Mouse (Mus musculus) midbrain, embryonic 12.5 days (tissue): Measurements from ENCODE around the gene Cish. TPM values are rescaled to one million over a fixed set of nuclear protein-coding genes. Genes with fewer than 3 reads are reported as not detected.

Experiments
- ATAC-seq: fragments of 200-750 bp; cut with Nextera tagmentation; 2 replicates; pipeline ENCODE4 v1.8.0; 2017; ENCODE audit warnings: low read depth, moderate TSS enrichment, moderate library complexity; ENCODE audit not compliant: low FRiP score
- H3K27ac ChIP-seq: fragments of 300-500 bp; sonication (generic); replicated peaks from 2 replicates; pipeline ENCODE4 v1.5.1; 2016; ENCODE audit warnings: mild to moderate bottlenecking
- H3K27me3 ChIP-seq: fragments of 300-500 bp; sonication (generic); 2 replicates; pipeline ENCODE4 v1.6.1; 2016; ENCODE audit warnings: mild to moderate bottlenecking
- H3K36me3 ChIP-seq: fragments of 300-500 bp; sonication (generic); 2 replicates; pipeline ENCODE4 v1.6.1; 2016
- H3K4me1 ChIP-seq: fragments of 300-500 bp; sonication (generic); 2 replicates; pipeline ENCODE4 v1.6.1; 2016
- H3K4me2 ChIP-seq: fragments of 300-500 bp; sonication (generic); replicated peaks from 2 replicates; pipeline ENCODE4 v1.6.1; 2016; ENCODE audit warnings: mild to moderate bottlenecking, moderate library complexity
- H3K4me3 ChIP-seq: fragments of 300-500 bp; sonication (generic); 2 replicates; pipeline ENCODE4 v1.5.1; 2016; ENCODE audit warnings: mild to moderate bottlenecking
- H3K9ac ChIP-seq: fragments of 300-500 bp; sonication (generic); replicated peaks from 2 replicates; pipeline ENCODE4 v1.6.1; 2016; ENCODE audit warnings: mild to moderate bottlenecking, moderate library complexity
- H3K9me3 ChIP-seq: fragments of 300-500 bp; sonication (generic); 2 replicates; pipeline ENCODE4 v1.6.1; 2016; ENCODE audit warnings: mild to moderate bottlenecking
- WGBS: fragments of 180-500 bp; shearing (Covaris S2); methylation state at CpG from one replicate; pipeline ENCODE4 v1.1.7; 2016; 5-methylcytosine and 5-hydroxymethylcytosine counted together
- polyA plus RNA-seq: library from polyadenylated mRNA; unstranded; fragments of >200 nt; fragmentation: Nextera tagmentation; extraction: Ambion mirVana; gene quantifications from 2 replicates; pipeline ENCODE4 v1.2.1, GENCODE M21; 2016

Cish gene
- polyA plus RNA-seq, 1 experiment from 2014 or later = 6.8 TPM

DNA sequence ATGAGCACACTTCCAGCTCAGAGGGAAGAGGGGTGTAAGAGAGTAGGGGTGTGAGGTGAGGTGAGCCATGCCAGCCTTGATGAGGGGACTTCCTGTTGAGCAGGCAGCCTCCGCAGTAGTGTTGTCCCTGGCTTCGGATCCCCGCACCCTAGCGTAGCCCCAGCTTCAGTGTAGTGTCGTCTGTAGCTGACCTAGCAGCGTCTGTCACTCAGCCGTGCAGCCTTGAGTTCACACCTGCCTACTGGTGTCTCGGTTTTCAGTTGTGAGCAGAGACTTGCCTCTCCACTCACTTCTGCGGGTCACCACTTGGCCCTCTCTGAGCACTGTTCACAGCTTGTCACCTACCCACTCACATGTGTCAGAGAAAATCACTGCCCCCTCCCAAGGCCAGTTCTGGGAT, 13.3 kb downstream of the Cish start:
- no peak overlapping the region for H3K9ac ChIP-seq
- no peak overlapping the region for H3K4me3 ChIP-seq
- no peaks in the 10 kb centered on the region for H3K4me1 ChIP-seq
- 86% methylated on average over 9 of the region's 9 CpGs for WGBS
- H3K36me3 ChIP-seq = no peaks in the 10 kb centered on the region
- no peaks in the 10 kb centered on the region for H3K27me3 ChIP-seq
- H3K4me2 ChIP-seq = no peak overlapping the region
- no peaks in the 10 kb centered on the region for H3K9me3 ChIP-seq
- no peak overlapping the region for H3K27ac ChIP-seq
- no peak for ATAC-seq

DNA sequence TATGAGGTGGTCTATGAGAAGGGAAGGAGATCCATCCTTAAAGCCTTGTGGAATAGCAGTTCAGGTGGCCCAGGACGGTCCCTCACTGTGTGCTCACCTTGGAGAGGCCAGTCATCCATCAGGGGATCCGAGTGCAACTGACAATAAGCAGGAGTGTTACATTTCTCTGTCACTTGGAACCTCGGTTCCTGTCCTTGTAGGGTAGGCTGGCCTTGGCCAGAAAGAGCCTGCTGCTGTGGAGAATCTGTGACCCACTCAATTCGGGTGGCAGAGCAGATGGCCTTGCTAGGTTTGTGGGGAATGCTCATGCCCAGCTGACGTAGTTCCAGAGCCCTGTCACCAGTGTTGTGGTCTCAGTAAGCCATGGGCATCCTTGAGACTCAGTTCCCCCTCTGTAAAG, 13.8 kb downstream of the Cish start:
- no peak overlapping the region for H3K27ac ChIP-seq
- H3K4me1 ChIP-seq = no peaks in the 10 kb centered on the region
- ATAC-seq = no peak
- no peak overlapping the region for H3K9ac ChIP-seq
- H3K27me3 ChIP-seq = no peaks in the 10 kb centered on the region
- H3K9me3 ChIP-seq = no peaks in the 10 kb centered on the region
- no peak overlapping the region for H3K4me2 ChIP-seq
- H3K36me3 ChIP-seq = no peaks in the 10 kb centered on the region
- WGBS = 72% methylated on average over 5 of the region's 5 CpGs
- H3K4me3 ChIP-seq = no peak overlapping the region

DNA sequence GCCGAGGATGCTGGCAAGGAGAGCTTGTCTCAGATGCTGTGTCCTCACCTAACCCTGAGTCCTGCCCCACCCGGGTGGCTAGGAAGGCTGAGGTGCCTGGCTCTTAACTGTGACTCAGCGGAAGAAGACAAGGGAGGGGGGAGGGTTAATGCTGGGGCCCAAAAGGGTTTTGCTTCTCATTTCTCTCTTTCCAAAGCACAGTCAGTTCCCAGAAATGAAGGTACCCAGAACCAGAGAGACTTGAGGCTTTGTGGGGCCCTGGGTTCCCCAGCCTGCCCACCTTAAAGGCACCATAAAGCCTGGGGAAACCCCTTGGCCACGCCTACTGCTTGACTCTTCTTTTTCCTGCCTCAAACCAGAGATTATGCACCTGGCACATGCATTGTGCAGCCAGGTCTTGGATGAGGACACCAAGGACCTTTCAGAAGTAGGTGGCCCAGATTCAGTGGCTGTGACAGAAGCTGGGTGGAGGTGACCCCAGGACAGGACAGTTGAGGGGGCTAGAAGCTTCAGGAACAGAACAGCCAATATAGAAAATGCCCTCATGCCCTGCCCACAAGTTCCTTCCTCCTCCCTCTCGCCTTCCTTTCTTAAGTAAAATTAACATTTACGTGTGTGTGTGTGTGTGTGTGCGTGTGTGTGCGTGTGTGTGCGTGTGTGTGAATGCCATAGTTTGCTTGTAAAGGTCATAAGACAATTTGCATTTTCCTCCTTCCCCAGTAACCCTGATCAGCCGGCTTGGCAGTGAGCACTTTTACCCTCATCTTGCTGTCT, 17.2 kb downstream of the Cish start:
- no peak overlapping the region for H3K4me3 ChIP-seq
- no peaks in the 10 kb centered on the region for H3K36me3 ChIP-seq
- no peaks in the 10 kb centered on the region for H3K9me3 ChIP-seq
- WGBS = 71% methylated on average over 10 of the region's 10 CpGs
- H3K27me3 ChIP-seq = no peaks in the 10 kb centered on the region
- H3K27ac ChIP-seq = no peak overlapping the region
- H3K9ac ChIP-seq = no peak overlapping the region
- H3K4me1 ChIP-seq = no peaks in the 10 kb centered on the region
- no peak for ATAC-seq
- H3K4me2 ChIP-seq = no peak overlapping the region

DNA sequence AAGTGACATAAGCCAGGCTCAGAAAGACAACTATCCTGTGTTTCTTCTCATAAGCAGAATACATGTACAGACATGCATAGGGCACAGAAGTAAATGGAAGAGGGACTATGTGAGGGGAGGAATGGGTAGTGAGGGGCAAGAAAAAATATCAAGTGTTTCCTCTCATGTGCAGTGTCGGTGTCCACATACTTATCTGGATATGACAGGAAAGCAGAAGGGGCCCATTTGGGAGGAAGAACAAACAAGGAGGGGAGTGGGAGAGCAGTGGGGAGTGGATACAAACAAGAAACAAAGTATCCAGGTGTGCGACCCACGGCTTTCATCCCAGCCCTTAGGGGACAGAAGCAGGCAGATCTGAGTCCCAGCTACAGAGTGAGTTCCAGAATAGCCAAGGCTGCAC, 18.1 kb downstream of the Cish start:
- Histone ChIP-seq H3K27me3 (no peaks in the 10 kb centered on the region), H3K4me1 (no peaks in the 10 kb centered on the region), H3K4me2 (no peak overlapping the region), H3K36me3 (no peaks in the 10 kb centered on the region), H3K27ac (no peak overlapping the region), H3K9me3 (no peaks in the 10 kb centered on the region), H3K4me3 (no peak overlapping the region), H3K9ac (no peak overlapping the region)
- WGBS = 89% methylated on average over 3 of the region's 3 CpGs
- no peak for ATAC-seq

DNA sequence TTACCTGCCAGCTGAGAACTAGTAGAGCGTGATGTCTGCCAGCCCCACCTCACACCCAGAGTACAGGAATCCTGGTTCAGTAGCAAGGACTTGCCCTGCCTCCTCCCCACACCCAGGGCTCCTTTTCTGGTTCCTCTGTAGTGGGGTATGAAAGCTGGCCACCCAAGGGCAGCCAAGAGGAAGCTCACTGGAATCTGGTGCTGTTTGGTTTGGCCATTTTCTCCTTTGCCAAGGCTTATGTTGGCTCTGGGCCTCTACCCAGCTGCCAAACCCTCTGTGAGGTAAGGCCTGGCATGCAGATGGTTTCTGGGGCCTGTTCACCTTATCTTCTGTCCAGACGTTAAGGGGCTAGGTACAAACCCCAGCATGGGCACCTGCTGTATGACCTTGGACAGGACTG, 20.0 kb downstream of the Cish start:
- 80% methylated on average over 2 of the region's 2 CpGs for WGBS
- Histone ChIP-seq H3K4me2 (no peak overlapping the region), H3K4me1 (no peaks in the 10 kb centered on the region), H3K4me3 (no peak overlapping the region), H3K27ac (no peak overlapping the region), H3K9me3 (no peaks in the 10 kb centered on the region), H3K27me3 (no peaks in the 10 kb centered on the region), H3K9ac (no peak overlapping the region), H3K36me3 (no peaks in the 10 kb centered on the region)
- ATAC-seq = no peak

DNA sequence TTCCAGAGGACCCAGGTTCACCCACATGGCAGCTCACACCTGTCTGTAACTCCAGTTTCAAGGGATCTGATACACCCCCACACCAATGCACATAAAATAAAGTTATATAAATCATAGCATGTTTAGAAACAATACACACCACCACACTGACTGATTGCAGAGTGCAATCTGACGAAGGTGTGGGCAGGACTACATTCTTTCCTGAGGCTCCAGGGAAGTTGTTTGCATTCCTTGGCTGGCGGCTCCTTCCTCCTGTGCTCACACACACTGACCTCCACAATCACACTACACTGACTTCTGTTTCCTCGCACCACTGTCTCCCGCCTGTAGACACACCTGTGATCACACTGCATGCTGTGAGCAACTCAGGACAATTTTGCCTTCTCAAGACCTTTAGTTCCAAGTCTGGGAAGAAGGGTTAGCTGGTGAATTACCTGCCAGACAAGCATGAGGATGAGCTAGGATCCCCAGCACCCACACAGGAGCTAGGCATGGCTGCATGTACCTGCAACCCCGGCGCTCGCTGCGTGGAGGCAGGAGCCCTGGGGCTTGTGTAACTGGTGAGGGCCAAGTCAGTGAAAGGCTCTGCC, 26.7 kb downstream of the Cish start:
- Histone ChIP-seq H3K9me3 (no peaks in the 10 kb centered on the region), H3K27me3 (no peaks in the 10 kb centered on the region), H3K4me2 (no peak overlapping the region), H3K36me3 (0 out of 2 replicates have a peak, but pooled peaks cover 3% of the 10 kb centered on the region), H3K9ac (no peak overlapping the region), H3K27ac (no peak overlapping the region), H3K4me1 (no peaks in the 10 kb centered on the region), H3K4me3 (no peak overlapping the region)
- 86% methylated on average over 8 of the region's 8 CpGs for WGBS
- ATAC-seq = no peak

DNA sequence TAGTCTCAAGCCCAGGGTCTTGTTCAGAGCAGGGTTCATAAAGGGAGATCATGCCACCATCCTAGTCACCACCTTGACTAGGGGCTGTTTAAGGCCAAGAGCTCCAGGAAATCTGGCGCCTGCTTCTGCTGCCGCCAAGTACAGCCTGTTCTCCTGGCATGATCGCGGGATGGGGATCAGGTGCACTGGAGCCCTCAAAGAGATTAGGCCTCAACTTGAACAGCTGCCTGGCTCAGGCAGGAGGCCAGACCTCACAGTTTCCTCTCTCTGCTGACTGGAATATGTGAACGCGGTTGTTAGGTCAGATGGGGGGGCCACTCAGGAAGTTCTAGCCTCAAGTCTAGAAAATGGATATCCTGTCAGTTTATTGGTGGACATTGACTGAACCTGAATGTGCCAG, 27.7 kb downstream of the Cish start:
- H3K27ac ChIP-seq = no peak overlapping the region
- no peak overlapping the region for H3K9ac ChIP-seq
- no peaks in the 10 kb centered on the region for H3K27me3 ChIP-seq
- 0 out of 2 replicates have a peak, but pooled peaks cover 12% of the 10 kb centered on the region for H3K36me3 ChIP-seq
- no peak overlapping the region for H3K4me2 ChIP-seq
- no peaks in the 10 kb centered on the region for H3K9me3 ChIP-seq
- H3K4me1 ChIP-seq = no peaks in the 10 kb centered on the region
- no peak overlapping the region for H3K4me3 ChIP-seq
- WGBS = 81% methylated on average over 6 of the region's 6 CpGs
- no peak for ATAC-seq

DNA sequence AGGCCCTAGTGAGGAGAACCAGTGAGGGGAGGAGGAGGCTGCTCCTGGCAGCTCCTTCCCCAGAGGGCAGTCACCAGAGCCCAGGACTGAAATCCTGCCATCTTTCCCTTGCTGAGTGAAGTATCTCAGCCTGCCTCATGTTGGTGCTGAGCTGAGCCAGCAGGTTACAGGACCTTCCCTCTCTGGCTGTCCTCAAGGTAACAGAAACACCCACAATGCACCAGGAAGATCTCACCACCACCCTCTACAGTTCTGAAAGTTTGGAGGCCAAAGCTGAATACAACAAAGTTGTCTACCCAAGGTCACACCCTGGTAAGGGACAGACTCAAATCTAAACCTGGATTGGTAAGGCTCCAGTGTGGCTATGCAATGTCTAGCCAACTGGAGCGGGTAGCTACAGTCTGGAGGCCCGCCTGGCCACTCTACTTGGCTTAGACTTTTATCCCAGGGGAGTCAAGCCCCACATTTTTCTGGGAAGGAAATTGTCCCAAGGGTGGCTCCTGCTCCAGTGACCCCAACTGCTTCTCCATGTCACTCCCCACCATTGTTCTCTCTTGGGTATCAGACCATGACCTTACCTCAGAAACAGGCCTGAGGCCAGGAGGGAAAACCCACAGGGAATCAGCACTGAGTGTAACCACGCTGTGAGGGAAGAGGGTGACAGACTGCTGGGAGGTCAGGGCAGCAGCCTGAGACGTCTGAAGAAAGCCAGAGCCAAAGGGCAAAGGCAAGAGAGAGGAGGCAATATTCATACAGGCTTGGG, 29.2 kb downstream of the Cish start:
- H3K4me3 ChIP-seq = no peak overlapping the region
- no peaks in the 10 kb centered on the region for H3K4me1 ChIP-seq
- 61% methylated on average over 4 of the region's 4 CpGs for WGBS
- H3K9me3 ChIP-seq = no peaks in the 10 kb centered on the region
- H3K36me3 ChIP-seq = peaks cover 17% of the 10 kb centered on the region; the same call in 1 of the 2 replicates
- H3K27me3 ChIP-seq = no peaks in the 10 kb centered on the region
- no peak overlapping the region for H3K4me2 ChIP-seq
- no peak overlapping the region for H3K9ac ChIP-seq
- H3K27ac ChIP-seq = no peak overlapping the region
- no peak for ATAC-seq

DNA sequence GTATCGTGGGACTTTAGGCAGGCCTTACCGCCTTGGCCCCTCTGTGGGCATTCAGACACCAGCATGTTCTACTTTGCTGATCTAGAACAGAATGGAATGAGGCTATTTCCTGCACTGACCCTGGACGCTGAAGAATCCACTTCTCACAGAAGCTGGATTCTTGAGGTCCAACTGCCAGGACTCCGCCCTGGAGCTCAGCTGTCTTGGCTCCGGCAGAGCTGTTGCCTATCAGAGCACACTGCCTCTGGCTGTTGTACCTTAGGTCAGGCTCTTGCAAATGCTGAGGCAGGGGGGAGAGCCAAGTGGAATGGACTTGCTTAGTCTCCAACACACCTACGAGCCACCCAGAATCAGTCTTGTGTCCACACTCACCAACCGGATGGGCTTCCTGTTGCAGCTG, 30.1 kb downstream of the Cish start:
- no peak overlapping the region for H3K4me2 ChIP-seq
- no peak for ATAC-seq
- no peak overlapping the region for H3K27ac ChIP-seq
- peaks cover 17% of the 10 kb centered on the region; the same call in 1 of the 2 replicates for H3K36me3 ChIP-seq
- WGBS = 91% methylated on average over 7 of the region's 7 CpGs
- H3K9me3 ChIP-seq = no peaks in the 10 kb centered on the region
- no peaks in the 10 kb centered on the region for H3K4me1 ChIP-seq
- no peak overlapping the region for H3K4me3 ChIP-seq
- H3K9ac ChIP-seq = no peak overlapping the region
- no peaks in the 10 kb centered on the region for H3K27me3 ChIP-seq

DNA sequence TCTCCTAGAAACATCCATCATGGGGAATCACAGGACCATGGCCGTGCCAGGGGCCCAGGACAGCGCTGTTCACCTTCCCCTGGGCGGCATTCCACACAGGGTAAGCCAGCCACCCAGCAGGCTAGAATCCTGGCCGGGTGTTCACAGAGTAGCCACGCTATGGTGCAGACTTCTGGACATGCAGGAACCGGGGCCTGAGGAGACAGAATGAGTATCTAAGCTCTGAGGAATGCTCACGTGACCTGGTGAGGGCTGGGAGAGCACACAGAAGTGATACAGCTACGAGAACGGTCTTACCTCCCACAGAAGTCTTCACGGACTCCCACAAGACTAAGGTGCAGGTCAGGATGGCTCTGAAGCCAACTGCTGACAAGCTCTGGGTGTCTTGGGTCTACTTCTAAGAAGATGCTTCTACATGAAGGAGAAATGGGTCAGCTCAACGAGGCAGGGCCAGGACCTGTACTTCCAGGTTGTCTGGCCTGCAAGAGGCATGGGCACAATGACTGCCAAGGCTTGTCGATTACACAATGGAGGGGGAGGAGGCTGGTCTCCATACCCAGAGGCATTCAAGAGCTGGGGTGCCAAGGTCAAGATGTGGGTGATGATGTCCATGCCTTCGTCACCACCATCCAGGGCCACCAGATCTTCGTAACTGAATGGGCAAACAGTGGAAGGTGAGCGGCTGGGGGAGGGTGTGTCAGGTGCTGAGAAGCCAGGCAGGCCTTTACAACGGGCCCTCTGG, 32.2 kb downstream of the Cish start:
- ATAC-seq = no peak
- Histone ChIP-seq H3K36me3 (peaks cover 28% of the 10 kb centered on the region), H3K27ac (no peak overlapping the region), H3K9me3 (no peaks in the 10 kb centered on the region), H3K4me2 (no peak overlapping the region), H3K9ac (no peak overlapping the region), H3K27me3 (no peaks in the 10 kb centered on the region), H3K4me1 (no peaks in the 10 kb centered on the region), H3K4me3 (no peak overlapping the region)
- 91% methylated on average over 16 of the region's 16 CpGs for WGBS

DNA sequence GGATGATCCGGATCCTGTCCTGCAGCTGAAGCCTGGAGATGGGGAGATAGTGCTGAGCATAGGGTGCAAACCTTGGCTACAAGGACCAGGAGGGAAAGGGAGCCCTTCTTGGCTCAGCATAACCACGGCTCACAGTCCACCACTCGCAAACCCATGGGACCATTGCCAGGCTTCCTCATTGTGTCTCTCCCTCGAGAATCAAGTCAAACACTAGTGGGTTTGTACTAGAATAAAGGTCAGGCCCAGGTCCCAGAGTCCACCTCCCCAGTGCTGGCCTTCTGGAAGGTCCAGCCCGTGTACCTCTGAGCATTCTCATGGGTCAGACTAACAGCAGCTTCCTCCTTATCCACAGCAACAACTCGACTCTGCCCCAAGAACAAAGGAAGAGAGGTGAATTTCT, 35.0 kb downstream of the Cish start:
- Histone ChIP-seq H3K27me3 (no peaks in the 10 kb centered on the region), H3K4me3 (no peak overlapping the region), H3K4me2 (no peak overlapping the region), H3K27ac (no peak overlapping the region), H3K4me1 (no peaks in the 10 kb centered on the region), H3K9ac (no peak overlapping the region), H3K36me3 (peaks cover 35% of the 10 kb centered on the region), H3K9me3 (no peaks in the 10 kb centered on the region)
- no peak for ATAC-seq
- 87% methylated on average over 6 of the region's 6 CpGs for WGBS

DNA sequence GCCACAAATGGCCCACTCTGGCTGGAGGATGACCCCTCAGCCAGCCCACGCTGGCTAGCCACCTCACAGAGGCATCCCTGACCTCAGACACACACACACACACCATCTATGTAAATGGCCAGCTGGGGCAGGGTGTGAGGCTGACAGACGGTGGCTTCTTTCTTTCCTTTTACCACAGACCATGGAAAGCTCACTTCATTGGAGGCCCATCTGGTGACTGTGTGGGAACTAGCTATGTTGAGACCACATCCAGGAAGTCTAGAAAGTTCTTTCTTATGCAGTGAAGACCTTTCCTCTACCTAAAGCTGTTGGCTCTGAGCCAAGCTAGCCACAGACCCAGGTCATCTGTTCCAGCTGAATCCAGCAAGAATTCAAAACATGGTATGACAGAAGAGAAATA, 37.9 kb downstream of the Cish start:
- WGBS = 67% methylated on average over 2 of the region's 2 CpGs
- Histone ChIP-seq H3K4me3 (no peak overlapping the region), H3K9me3 (no peaks in the 10 kb centered on the region), H3K27ac (no peak overlapping the region), H3K9ac (no peak overlapping the region), H3K36me3 (peaks cover 23% of the 10 kb centered on the region), H3K4me1 (peaks cover 9% of the 10 kb centered on the region), H3K27me3 (no peaks in the 10 kb centered on the region), H3K4me2 (no peak overlapping the region)
- no peak for ATAC-seq
